Mouse (Mus musculus): ENCODE measurements around the gene Ralgapa2.
A peak's percentile ranks its signal among the peaks of the same experiment; 100 is the strongest.

Ralgapa2 gene

GRCm38 (mm10) chr2:146350230-146350629, 161.9 kb downstream of the Ralgapa2 start:
- DNase-seq = no peak

DNA sequence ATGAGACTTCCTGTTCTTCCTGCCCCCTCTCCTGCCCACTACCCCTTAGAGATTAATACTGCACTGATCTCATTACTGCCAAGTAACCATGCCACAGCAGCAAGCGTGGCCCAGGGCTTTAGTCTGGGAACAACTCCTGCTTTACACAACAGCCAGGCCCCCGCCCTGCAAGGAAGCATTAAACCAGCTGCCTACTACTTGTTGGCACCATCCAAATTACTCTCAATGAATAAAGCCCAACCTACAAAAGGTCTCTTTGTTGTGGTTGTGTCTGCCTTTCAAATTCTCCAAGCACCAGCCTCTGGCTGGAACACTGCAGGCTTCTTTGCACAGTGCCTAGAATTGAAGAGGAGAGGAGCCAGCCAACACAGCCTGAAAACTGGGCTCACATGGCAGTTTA, 164.2 kb downstream of the Ralgapa2 start:
- DNase-seq = no peak

DNA sequence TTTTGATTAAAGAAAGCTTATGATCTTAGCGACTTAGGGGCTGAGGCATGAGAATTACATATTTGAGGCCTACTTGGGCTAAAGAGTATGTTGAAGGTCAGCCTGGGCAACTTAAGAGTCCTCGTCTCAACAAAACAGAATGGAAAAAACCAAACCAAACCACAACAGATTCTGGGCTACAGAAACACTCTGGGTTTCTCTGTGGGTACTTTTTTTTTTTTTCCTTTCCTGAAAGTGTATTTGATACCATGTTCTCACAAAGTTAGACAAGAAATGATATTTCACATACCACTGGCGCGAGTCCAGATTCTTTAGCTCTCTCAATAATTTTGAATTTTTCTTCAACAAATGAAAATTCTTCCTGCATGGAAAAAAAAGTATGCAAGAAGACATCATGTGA, 172.1 kb downstream of the Ralgapa2 start:
- DNase-seq = no peak

- no peak for DNase-seq
Measured at GRCm38 (mm10) chr2:146337540-146337939, 174.6 kb downstream of the Ralgapa2 start.

GRCm38 (mm10) chr2:146331894-146332476, 180.2 kb downstream of the Ralgapa2 start:
- no peak for DNase-seq

- peak; percentile 65 for DNase-seq
Measured at GRCm38 (mm10) chr2:146330772-146331281, 181.3 kb downstream of the Ralgapa2 start.

- no peak for DNase-seq
Measured at GRCm38 (mm10) chr2:146330101-146330500, 182.0 kb downstream of the Ralgapa2 start.

GRCm38 (mm10) chr2:146326654-146327053, 185.5 kb downstream of the Ralgapa2 start:
- DNase-seq = no peak

GRCm38 (mm10) chr2:146324907-146325715, 187.0 kb downstream of the Ralgapa2 start:
- peak; percentile 8 for DNase-seq

DNA sequence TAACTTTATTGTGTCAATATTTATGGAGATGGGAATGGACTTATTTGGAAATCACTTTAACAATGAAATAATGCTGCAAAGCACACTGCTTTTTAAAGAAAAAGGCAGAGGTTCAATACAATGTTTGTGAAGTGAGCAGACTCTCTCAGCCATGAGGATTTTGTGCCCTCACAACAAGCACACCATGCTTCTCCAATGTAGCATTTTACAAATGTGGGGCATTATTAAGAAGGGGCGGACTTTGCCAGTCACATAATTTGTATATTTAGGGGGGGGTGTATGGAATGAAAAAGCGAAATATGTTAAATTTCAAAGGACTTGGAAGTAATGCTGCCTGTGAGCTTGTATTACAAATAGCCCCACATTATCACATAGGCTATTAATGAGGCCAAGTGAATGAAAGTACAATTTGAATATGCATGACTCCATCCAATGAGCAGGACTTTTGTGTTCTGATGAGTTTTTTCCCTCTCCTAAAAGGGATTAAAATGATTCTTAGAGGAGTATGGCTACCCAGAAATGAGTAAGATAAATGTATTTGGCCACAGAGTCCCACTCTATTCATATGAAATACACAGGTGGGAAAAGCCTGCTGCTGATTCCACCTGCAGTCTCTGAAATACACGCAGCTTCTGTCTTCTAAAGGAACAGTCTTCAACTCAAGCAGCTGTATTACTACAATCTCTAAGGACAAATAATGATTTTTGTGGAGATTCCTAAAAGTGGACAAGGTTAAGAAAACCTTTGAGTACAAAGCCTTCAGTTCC, 187.8 kb downstream of the Ralgapa2 start:
- no peak for DNase-seq

DNA sequence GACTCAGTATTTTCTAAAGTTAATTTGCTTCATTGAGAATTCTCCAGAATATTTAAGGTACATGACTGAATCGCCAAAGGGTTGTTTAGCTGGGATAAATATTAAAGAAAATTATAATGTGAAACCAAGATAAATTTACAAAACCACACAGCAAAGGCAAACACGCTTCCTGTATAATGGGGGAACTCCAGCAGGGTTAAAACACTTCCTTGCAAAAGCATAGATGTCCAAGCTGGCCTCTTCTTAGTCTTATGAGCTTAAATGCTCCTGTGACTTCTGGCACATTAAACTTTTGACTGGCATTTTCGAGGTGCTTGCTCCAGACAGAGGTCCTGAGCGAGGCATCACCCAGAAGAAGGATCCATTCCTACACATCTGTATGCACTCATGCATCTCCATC, 188.6 kb downstream of the Ralgapa2 start:
- DNase-seq = no peak

DNA sequence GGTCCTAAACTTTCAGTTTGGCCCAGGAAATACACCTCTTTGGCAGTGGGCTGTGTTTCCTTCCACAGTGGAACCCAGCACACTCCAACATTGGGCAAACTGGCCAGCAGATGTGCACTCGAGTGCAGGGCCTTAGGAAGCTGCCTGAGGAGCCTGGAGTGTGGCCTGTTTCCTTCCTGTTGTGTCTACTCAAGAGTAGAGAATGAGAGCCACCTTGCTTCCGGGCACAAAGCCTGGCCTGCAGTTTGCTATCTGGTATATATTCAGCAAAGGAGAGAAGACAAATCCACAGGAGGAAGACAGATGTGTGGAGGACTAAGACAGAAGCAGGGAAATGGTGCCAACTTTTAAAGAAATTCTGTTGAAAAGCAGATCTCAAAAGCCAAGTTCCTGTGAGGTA, 189.4 kb downstream of the Ralgapa2 start:
- DNase-seq = no peak

GRCm38 (mm10) chr2:146322019-146322418, 190.1 kb downstream of the Ralgapa2 start:
- no peak for DNase-seq

- DNase-seq = no peak
Measured at GRCm38 (mm10) chr2:146320666-146321065, 191.5 kb downstream of the Ralgapa2 start.

DNA sequence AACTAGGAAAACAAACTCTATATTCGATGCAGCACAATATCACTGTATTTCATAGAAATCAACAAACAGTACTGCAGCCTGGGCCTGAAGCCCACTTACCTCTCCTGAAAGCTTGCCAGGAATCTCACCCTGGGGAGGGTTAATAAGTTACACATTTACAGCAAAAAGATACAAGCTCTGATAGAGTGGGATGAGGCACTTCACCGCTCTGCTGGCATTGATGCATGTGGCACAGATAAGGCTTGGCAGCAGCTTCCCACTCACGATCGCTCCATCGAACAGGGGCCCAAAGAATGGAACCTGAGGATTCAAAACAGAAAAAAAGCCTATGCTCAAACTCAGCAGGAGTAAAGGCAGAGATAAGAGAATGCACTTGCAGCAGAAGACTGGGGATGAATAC, 197.4 kb downstream of the Ralgapa2 start:
- no peak for DNase-seq

GRCm38 (mm10) chr2:146313811-146314210, 198.3 kb downstream of the Ralgapa2 start:
- DNase-seq = no peak

DNA sequence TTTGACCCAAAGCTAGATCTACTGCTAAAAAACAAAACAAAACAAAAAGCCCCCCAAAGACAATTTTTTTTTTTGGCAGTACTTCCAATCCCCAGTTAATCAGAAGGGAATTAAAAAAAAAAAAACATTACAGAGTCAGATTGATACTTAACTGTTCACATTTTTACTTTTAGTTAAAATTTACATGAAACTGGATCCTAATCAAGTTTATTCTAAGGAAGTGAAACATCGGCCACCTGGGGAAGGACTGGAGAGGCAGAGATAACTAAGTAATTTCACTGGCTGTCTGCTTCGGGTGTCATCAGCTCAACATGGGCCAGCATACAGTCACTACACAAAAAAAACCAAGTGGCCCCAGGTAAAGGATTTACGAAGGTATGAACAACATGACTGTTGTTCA, 201.4 kb downstream of the Ralgapa2 start:
- no peak for DNase-seq

GRCm38 (mm10) chr2:146310291-146310690, 201.9 kb downstream of the Ralgapa2 start:
- DNase-seq = peak; percentile 68

DNA sequence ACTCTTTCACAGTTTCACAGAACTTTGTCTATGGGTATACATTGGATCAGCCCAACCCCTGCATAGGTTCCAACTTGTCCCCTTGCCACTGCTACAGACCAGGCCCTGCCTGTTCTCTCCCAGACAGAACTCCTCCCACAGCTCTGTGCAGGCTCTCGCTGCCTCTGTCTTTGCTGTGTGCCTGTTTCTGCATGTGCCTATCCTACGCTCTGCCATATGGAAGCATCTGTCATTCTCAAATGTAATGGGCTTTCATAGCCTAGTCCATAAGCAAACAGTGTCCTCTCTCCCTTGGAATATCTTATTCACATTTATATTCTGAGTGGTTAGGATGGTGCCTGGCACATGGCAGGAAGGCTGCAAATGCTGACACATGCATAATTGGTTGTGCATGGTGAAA, 202.7 kb downstream of the Ralgapa2 start:
- DNase-seq = no peak

DNA sequence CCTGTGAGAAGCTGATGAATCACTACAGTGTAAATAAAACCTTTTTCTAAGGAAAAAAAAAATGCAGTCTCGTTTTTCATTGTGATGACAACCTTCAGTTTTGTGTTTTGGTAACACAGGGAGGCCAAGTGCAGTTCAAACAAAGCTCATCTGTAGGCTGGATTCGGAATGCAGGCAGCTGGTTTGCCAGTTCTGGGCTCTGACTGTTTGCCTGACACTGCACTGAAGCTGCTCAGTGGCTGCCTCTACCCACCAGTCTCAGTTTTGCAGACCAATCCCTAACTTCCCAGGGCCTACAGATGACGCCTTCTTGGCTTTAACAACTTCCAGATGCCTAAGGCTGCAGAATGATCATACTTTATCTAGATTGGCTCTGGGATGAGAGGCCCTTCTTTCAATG, 205.1 kb downstream of the Ralgapa2 start:
- peak; percentile 17 for DNase-seq

DNA sequence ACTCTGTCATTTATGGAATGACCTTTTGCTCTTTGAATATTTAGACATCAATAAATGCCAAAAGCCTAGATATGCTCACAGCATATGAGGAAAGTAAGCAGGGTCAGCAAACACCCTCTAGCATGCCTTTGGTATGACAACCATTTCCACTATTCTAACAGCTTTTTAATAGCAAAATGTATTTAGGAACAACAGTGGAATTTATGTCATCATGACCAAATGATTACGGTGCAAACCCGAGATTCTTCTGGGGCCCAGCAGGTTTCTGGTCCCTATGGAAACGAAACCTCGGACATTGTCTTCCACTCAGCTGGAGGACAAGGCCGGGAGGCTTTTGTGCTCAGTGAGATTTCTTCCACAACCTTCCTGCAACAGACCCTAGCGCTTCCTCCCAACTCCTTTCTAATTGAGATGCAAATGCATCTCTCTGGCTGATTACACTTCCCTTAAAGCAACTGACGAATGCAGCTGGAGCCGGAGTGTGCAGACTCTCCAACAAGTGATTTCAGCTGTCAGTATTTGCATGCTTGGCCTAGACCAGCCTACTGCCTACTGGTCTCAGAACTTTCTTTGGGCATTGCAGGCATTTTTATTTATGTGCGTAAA, 209.9 kb downstream of the Ralgapa2 start:
- DNase-seq = no peak

GRCm38 (mm10) chr2:146300500-146301020, 211.6 kb downstream of the Ralgapa2 start:
- no peak for DNase-seq

Measured in lung, postnatal 10 days (tissue).